Mouse (Mus musculus): ENCODE results near the gene Asic4. TPM values are rescaled to one million over a fixed set of nuclear protein-coding genes. Genes with fewer than 3 reads are reported as not detected.
A peak's percentile ranks its signal among the peaks of the same experiment; 100 is the strongest.

Asic4 gene
- total and polyA plus RNA-seq, 2 experiments from 2014 or later = 0.04 TPM; not detected in 1

- peak; percentile 49 for DNase-seq (ENCODE audit: low spot score)
- Histone ChIP-seq H3K4me1 (ENCODE audit: control insufficient read depth, insufficient read depth) (peaks cover 49% of the 10 kb centered on the region), H3K36me3 (replicated peaks; ENCODE audit: control insufficient read depth, insufficient read depth, low read length) (no peaks in the 10 kb centered on the region), H3K4me2 (ENCODE audit: low read depth, low read length) (no peak overlapping the region), H3K9me3 (replicated peaks; ENCODE audit: control insufficient read depth, low read length) (no peaks in the 10 kb centered on the region), H3K27ac (ENCODE audit: low read depth) (peak overlapping the region; percentile 87), H3K9ac (replicated peaks; ENCODE audit: low read depth, low read length) (no peak overlapping the region), H3K27me3 (ENCODE audit: control insufficient read depth, insufficient read depth, low read length) (no peaks in the 10 kb centered on the region), H3K4me3 (ENCODE audit: low read depth, low read length) (no peak overlapping the region)
- WGBS = 38% methylated on average over 5 of the region's 5 CpGs
- TF ChIP-seq EP300 (IDR thresholded peaks at IDR 0.05; ENCODE audit: low read depth) (0 out of 2 replicates have a peak, but pooled peaks have one; percentile 72), CTCF (IDR thresholded peaks at IDR 0.05; ENCODE audit: low read depth) (no peak)
- ATAC-seq (ENCODE audit: insufficient read depth, low read depth) = no peak
Observed at GRCm38 (mm10) chr1:75510154-75510553, 59.9 kb downstream of the Asic4 start.

GRCm38 (mm10) chr1:75511437-75512210 lies 61.4 kb downstream of the Asic4 start:
- TF ChIP-seq CTCF (IDR thresholded peaks at IDR 0.05; ENCODE audit: low read depth) = no peak
- no peak for TF ChIP-seq EP300 (IDR thresholded peaks at IDR 0.05; ENCODE audit: low read depth)
- Histone ChIP-seq H3K27ac (ENCODE audit: low read depth) (peak overlapping the region; percentile 87), H3K4me1 (ENCODE audit: control insufficient read depth, insufficient read depth) (peaks cover 52% of the 10 kb centered on the region), H3K36me3 (replicated peaks; ENCODE audit: control insufficient read depth, insufficient read depth, low read length) (no peaks in the 10 kb centered on the region), H3K4me2 (ENCODE audit: low read depth, low read length) (no peak overlapping the region), H3K27me3 (ENCODE audit: control insufficient read depth, insufficient read depth, low read length) (no peaks in the 10 kb centered on the region), H3K9ac (replicated peaks; ENCODE audit: low read depth, low read length) (no peak overlapping the region), H3K9me3 (replicated peaks; ENCODE audit: control insufficient read depth, low read length) (no peaks in the 10 kb centered on the region), H3K4me3 (ENCODE audit: low read depth, low read length) (no peak overlapping the region)
- WGBS = 23% methylated on average over 4 of the region's 4 CpGs
- ATAC-seq (ENCODE audit: insufficient read depth, low read depth) = peak; percentile 54
- DNase-seq (ENCODE audit: low spot score) = peak; percentile 76

GRCm38 (mm10) chr1:75512550-75512949 lies 62.3 kb downstream of the Asic4 start:
- no peaks in the 10 kb centered on the region for H3K27me3 ChIP-seq (ENCODE audit: control insufficient read depth, insufficient read depth, low read length)
- no peak overlapping the region for H3K4me3 ChIP-seq (ENCODE audit: low read depth, low read length)
- TF ChIP-seq CTCF (IDR thresholded peaks at IDR 0.05; ENCODE audit: low read depth) (no peak), EP300 (IDR thresholded peaks at IDR 0.05; ENCODE audit: low read depth) (no peak)
- H3K36me3 ChIP-seq (replicated peaks; ENCODE audit: control insufficient read depth, insufficient read depth, low read length) = no peaks in the 10 kb centered on the region
- DNase-seq (ENCODE audit: low spot score) = no peak
- no peak overlapping the region for H3K9ac ChIP-seq (replicated peaks; ENCODE audit: low read depth, low read length)
- H3K4me2 ChIP-seq (ENCODE audit: low read depth, low read length) = no peak overlapping the region
- 89% methylated on average over 3 of the region's 3 CpGs for WGBS
- no peaks in the 10 kb centered on the region for H3K9me3 ChIP-seq (replicated peaks; ENCODE audit: control insufficient read depth, low read length)
- peak overlapping the region; percentile 87 for H3K27ac ChIP-seq (ENCODE audit: low read depth)
- ATAC-seq (ENCODE audit: insufficient read depth, low read depth) = no peak
- H3K4me1 ChIP-seq (ENCODE audit: control insufficient read depth, insufficient read depth) = peaks cover 53% of the 10 kb centered on the region

GRCm38 (mm10) chr1:75516703-75517380 lies 66.6 kb downstream of the Asic4 start:
- ATAC-seq (ENCODE audit: insufficient read depth, low read depth) (no peak), DNase-seq (ENCODE audit: low spot score) (peak; percentile 49)
- no peak overlapping the region for H3K4me3 ChIP-seq (ENCODE audit: low read depth, low read length)
- H3K4me1 ChIP-seq (ENCODE audit: control insufficient read depth, insufficient read depth) = peaks cover 33% of the 10 kb centered on the region
- 39% methylated on average over 15 of the region's 15 CpGs for WGBS
- TF ChIP-seq CTCF (IDR thresholded peaks at IDR 0.05; ENCODE audit: low read depth) (no peak), EP300 (IDR thresholded peaks at IDR 0.05; ENCODE audit: low read depth) (no peak)
- peak overlapping the region; percentile 65 for H3K27ac ChIP-seq (ENCODE audit: low read depth)
- H3K27me3 ChIP-seq (ENCODE audit: control insufficient read depth, insufficient read depth, low read length) = no peaks in the 10 kb centered on the region
- no peak overlapping the region for H3K4me2 ChIP-seq (ENCODE audit: low read depth, low read length)
- H3K9me3 ChIP-seq (replicated peaks; ENCODE audit: control insufficient read depth, low read length) = no peaks in the 10 kb centered on the region
- no peak overlapping the region for H3K9ac ChIP-seq (replicated peaks; ENCODE audit: low read depth, low read length)
- H3K36me3 ChIP-seq (replicated peaks; ENCODE audit: control insufficient read depth, insufficient read depth, low read length) = no peaks in the 10 kb centered on the region

- DNase-seq (ENCODE audit: low spot score) (no peak), ATAC-seq (ENCODE audit: insufficient read depth, low read depth) (no peak)
- Histone ChIP-seq H3K4me2 (ENCODE audit: low read depth, low read length) (no peak overlapping the region), H3K9me3 (replicated peaks; ENCODE audit: control insufficient read depth, low read length) (no peaks in the 10 kb centered on the region), H3K9ac (replicated peaks; ENCODE audit: low read depth, low read length) (no peak overlapping the region), H3K4me1 (ENCODE audit: control insufficient read depth, insufficient read depth) (peaks cover 35% of the 10 kb centered on the region), H3K27me3 (ENCODE audit: control insufficient read depth, insufficient read depth, low read length) (no peaks in the 10 kb centered on the region), H3K4me3 (ENCODE audit: low read depth, low read length) (no peak overlapping the region), H3K27ac (ENCODE audit: low read depth) (no peak overlapping the region), H3K36me3 (replicated peaks; ENCODE audit: control insufficient read depth, insufficient read depth, low read length) (no peaks in the 10 kb centered on the region)
- TF ChIP-seq CTCF (IDR thresholded peaks at IDR 0.05; ENCODE audit: low read depth) = no peak
- TF ChIP-seq EP300 (IDR thresholded peaks at IDR 0.05; ENCODE audit: low read depth) = no peak
- WGBS = 69% methylated on average over 4 of the region's 4 CpGs
Observed at GRCm38 (mm10) chr1:75517984-75518383, 67.7 kb downstream of the Asic4 start.
